Mouse (Mus musculus) kidney, postnatal 0 days (tissue): ENCODE data around the gene Syne3. TPM values are rescaled to one million over a fixed set of nuclear protein-coding genes. Genes with fewer than 3 reads are reported as not detected.
A peak's percentile ranks its signal among the peaks of the same experiment; 100 is the strongest.

Source experiments
- ATAC-seq: fragments of 200-750 bp; cut with Nextera tagmentation; replicated peaks from 2 replicates; pipeline ENCODE4 v1.8.0; 2017; ENCODE audit warnings: low read depth, moderate number of reproducible peaks, moderate TSS enrichment, moderate library complexity; ENCODE audit not compliant: low FRiP score
- DNase-seq: peaks from one replicate; pipeline ENCODE4 v3.0.0-alpha.2; 2016; ENCODE audit warnings: low spot score
- H3K27ac ChIP-seq: fragments of 300-500 bp; sonication (generic); 2 replicates; pipeline ENCODE4 v1.5.1; 2014; ENCODE audit warnings: mild to moderate bottlenecking
- H3K27me3 ChIP-seq: fragments of 300-500 bp; sonication (generic); 2 replicates; pipeline ENCODE4 v1.6.1; 2014; ENCODE audit warnings: low read length, mixed read lengths; ENCODE audit not compliant: insufficient read depth
- H3K36me3 ChIP-seq: fragments of 300-500 bp; sonication (generic); 2 replicates; pipeline ENCODE4 v1.6.1; 2014; ENCODE audit warnings: low read length, mixed read lengths; ENCODE audit not compliant: insufficient read depth
- H3K4me1 ChIP-seq: fragments of 300-500 bp; sonication (generic); replicated peaks from 2 replicates; pipeline ENCODE4 v1.6.1; 2014; ENCODE audit warnings: antibody characterized with exemption, low read length, mixed read lengths; ENCODE audit not compliant: insufficient read depth
- H3K4me2 ChIP-seq: fragments of 300-500 bp; sonication (generic); 2 replicates; pipeline ENCODE4 v1.6.1; 2014; ENCODE audit warnings: mild to moderate bottlenecking, low read length, moderate library complexity, mixed read lengths
- H3K4me3 ChIP-seq: fragments of 300-500 bp; sonication (generic); replicated peaks from 2 replicates; pipeline ENCODE4 v1.5.1; 2014; ENCODE audit warnings: low read depth, low read length
- H3K9ac ChIP-seq: fragments of 300-500 bp; sonication (generic); 2 replicates; pipeline ENCODE4 v1.6.1; 2014; ENCODE audit warnings: low read depth, low read length
- H3K9me3 ChIP-seq: fragments of 300-500 bp; sonication (generic); replicated peaks from 2 replicates; pipeline ENCODE4 v1.6.1; 2016; ENCODE audit warnings: low read length, inconsistent platforms, mixed read lengths
- CTCF ChIP-seq: IDR thresholded peaks from 2 replicates; pipeline ENCODE4 v1.5.1; 2016; ENCODE audit warnings: antibody characterized with exemption, low read depth, mild to moderate bottlenecking, moderate library complexity
- whole genome bisulfite sequencing: fragments of 180-500 bp; shearing (Covaris S2); extraction: QIAGEN DNeasy Blood & Tissue Kit; methylation state at CpG from one replicate; pipeline ENCODE4 v1.1.7; 2014; 5-methylcytosine and 5-hydroxymethylcytosine counted together
- polyA plus RNA-seq: library from polyadenylated mRNA; unstranded; fragments of >200 nt; fragmentation: Nextera tagmentation; extraction: Ambion mirVana; gene quantifications from 2 replicates; pipeline ENCODE4 v1.2.1, GENCODE M21; 2015

Syne3 gene
- polyA plus RNA-seq, 1 experiment from 2014 or later = 1.0 TPM

GRCm38 (mm10) chr12:105027323-105027991, 17.8 kb upstream of the Syne3 start:
- no peaks in the 10 kb centered on the region for H3K9me3 ChIP-seq
- no peak overlapping the region for H3K4me2 ChIP-seq
- H3K27ac ChIP-seq = no peak overlapping the region
- TF ChIP-seq CTCF = peak; percentile 81
- H3K27me3 ChIP-seq = no peaks in the 10 kb centered on the region
- ATAC-seq (no peak), DNase-seq (peak; percentile 80)
- H3K4me1 ChIP-seq = peaks cover 11% of the 10 kb centered on the region
- 0 out of 2 replicates have a peak, but pooled peaks cover 4% of the 10 kb centered on the region for H3K36me3 ChIP-seq
- WGBS = 34% methylated on average over 15 of the region's 15 CpGs
- H3K9ac ChIP-seq = no peak overlapping the region
- H3K4me3 ChIP-seq = no peak overlapping the region

DNA sequence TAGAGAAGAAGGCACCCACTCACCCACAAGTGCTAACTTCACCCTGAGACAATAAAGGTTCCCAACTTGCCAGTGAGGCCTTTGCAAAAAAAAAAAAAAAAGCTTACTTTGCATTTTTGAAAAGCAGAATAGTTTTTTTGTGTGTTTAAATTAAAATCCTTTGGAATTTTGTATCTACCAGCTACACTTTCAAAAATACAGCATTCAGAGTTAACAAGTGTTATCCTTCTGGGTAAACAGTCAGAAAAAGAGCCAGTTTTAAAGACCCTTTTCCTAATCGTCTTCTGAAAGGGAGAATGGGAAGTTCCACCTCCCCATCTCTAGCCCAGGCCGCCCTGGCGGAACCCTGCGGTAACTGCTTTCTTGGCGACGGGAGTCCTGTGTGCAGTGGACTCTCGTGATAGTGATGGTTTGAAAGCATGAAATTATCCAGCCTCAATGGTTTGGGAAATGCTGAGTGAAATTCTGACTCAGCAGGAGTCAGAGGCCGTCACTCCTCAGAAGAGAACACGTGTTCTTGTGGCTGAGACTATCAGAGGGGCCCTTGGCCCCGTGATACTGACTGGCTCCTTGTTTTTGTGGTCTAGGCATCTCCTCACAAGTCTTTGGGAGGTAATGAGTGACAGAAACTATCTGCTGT, 16.5 kb upstream of the Syne3 start:
- WGBS = 67% methylated on average over 10 of the region's 10 CpGs
- no peak for DNase-seq
- Histone ChIP-seq H3K9ac (no peak overlapping the region), H3K27me3 (no peaks in the 10 kb centered on the region), H3K27ac (no peak overlapping the region), H3K4me1 (peaks cover 9% of the 10 kb centered on the region), H3K36me3 (0 out of 2 replicates have a peak, but pooled peaks cover 4% of the 10 kb centered on the region), H3K9me3 (no peaks in the 10 kb centered on the region), H3K4me2 (no peak overlapping the region), H3K4me3 (no peak overlapping the region)
- TF ChIP-seq CTCF = no peak
- ATAC-seq = no peak

- ATAC-seq = no peak
- H3K9ac ChIP-seq = no peak overlapping the region
These were observed 15.8 kb upstream of the Syne3 start for GRCm38 (mm10) chr12:105025271-105025946.

DNA sequence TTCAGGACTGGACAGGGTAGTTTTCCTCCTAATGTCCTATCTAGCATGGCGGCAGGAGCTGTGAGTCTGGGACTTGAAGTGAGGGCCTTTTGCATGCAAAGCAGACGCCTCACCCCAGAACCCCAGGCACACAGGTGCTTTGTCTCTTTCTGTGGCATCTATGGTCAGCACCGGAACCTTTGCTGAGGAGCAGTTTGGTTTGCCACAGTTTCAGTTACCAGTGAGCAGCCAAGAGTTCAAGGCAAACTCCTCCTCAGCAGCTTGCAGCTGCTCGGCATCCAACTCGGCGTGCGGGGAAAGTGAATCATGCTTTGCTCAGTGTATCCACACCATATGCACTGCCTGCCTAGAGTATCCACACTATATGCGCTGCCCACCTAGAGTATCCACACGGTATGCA, 13.2 kb upstream of the Syne3 start:
- H3K27ac ChIP-seq = no peak overlapping the region
- H3K4me3 ChIP-seq = no peak overlapping the region
- ATAC-seq = no peak
- H3K36me3 ChIP-seq = no peaks in the 10 kb centered on the region
- H3K4me1 ChIP-seq = 0 out of 2 replicates have a peak, but pooled peaks cover 5% of the 10 kb centered on the region
- H3K9ac ChIP-seq = no peak overlapping the region
- WGBS = 96% methylated on average over 9 of the region's 9 CpGs
- no peaks in the 10 kb centered on the region for H3K9me3 ChIP-seq
- no peak overlapping the region for H3K4me2 ChIP-seq
- no peak for TF ChIP-seq CTCF
- DNase-seq = no peak
- H3K27me3 ChIP-seq = no peaks in the 10 kb centered on the region

More at GRCm38 (mm10) chr12:105025271-105025946, 15.8 kb upstream of the Syne3 start:
- peak; percentile 90 for TF ChIP-seq CTCF
- H3K4me2 ChIP-seq = no peak overlapping the region
- H3K4me3 ChIP-seq = no peak overlapping the region
- 0 out of 2 replicates have a peak, but pooled peaks cover 5% of the 10 kb centered on the region for H3K4me1 ChIP-seq
- no peak overlapping the region for H3K27ac ChIP-seq
- DNase-seq = peak; percentile 85
- no peaks in the 10 kb centered on the region for H3K9me3 ChIP-seq
- H3K36me3 ChIP-seq = 0 out of 2 replicates have a peak, but pooled peaks cover 4% of the 10 kb centered on the region
- no peaks in the 10 kb centered on the region for H3K27me3 ChIP-seq
- 47% methylated on average over 8 of the region's 8 CpGs for WGBS

- DNase-seq (no peak), ATAC-seq (no peak)
- no peak for TF ChIP-seq CTCF
- H3K27me3 ChIP-seq = no peaks in the 10 kb centered on the region
- no peak overlapping the region for H3K9ac ChIP-seq
- 0 out of 2 replicates have a peak, but pooled peaks cover 5% of the 10 kb centered on the region for H3K4me1 ChIP-seq
- no peak overlapping the region for H3K4me3 ChIP-seq
- H3K4me2 ChIP-seq = no peak overlapping the region
- no peak overlapping the region for H3K27ac ChIP-seq
- 47% methylated on average over 7 of the region's 7 CpGs for WGBS
- no peaks in the 10 kb centered on the region for H3K36me3 ChIP-seq
- H3K9me3 ChIP-seq = no peaks in the 10 kb centered on the region
These were observed 12.5 kb upstream of the Syne3 start for GRCm38 (mm10) chr12:105022141-105022540.

DNA sequence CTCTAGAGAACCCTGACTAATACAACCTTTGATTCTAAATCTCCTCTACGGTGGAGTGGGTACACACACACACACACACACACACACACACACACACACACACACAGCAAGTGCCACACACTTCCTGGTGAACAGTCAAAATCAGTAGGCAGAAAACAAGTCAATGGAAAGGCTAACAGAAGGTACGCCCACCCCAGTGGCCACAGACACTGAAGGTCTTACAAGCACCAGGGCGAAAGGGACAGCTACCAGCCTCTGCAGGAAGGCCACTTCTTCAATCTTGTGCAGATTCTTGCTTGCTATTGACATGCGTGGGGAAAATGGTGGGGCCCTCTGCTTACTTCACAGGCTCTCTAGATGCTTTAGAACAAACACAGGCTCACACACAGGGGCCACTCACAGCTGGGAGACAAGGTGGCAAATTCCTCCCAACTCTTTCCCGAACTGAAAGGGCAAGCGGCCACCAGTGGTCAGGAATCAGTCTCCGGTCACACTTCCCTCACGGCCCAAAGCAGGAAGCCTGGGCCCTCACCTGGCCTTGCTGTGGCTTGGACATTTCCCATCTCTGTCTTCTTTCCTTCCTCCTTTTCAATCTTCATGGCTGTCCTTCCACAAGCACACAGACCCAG, 11.9 kb upstream of the Syne3 start:
- no peak for DNase-seq
- TF ChIP-seq CTCF = no peak
- Histone ChIP-seq H3K27ac (no peak overlapping the region), H3K9ac (no peak overlapping the region), H3K4me1 (0 out of 2 replicates have a peak, but pooled peaks cover 5% of the 10 kb centered on the region), H3K27me3 (no peaks in the 10 kb centered on the region), H3K36me3 (no peaks in the 10 kb centered on the region), H3K4me3 (no peak overlapping the region), H3K9me3 (no peaks in the 10 kb centered on the region), H3K4me2 (no peak overlapping the region)
- 66% methylated on average over 8 of the region's 8 CpGs for WGBS
- ATAC-seq = no peak
